Mouse (Mus musculus): Measurements from ENCODE around the gene Fam71a.
"Not testable (repeated sequence)": the region's sequence is repeated elsewhere in the genome, so short reads cannot be mapped to it uniquely, and the experiment has no call there.

The Fam71a gene

DNA sequence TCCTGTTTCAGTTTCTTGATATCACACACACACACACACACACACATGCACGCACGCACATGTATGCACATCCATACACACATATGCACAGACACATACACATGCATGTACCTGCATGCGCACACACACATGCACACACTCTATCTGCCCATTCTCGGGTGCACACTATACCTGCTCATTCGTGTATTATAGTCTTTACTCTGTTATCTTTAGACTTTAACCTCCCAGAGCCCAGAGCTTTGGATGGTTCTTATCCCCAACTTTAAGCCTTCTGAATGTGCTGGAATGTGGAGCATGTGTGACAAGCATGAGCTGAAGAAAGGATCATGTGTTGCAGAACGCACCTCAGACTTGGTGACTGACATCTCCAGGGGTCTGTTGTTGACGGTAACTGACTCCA, 12.3 kb upstream of the Fam71a start:
- H3K36me3 ChIP-seq (ENCODE audit: insufficient read depth, low read length): no peaks in the 10 kb centered on the region
- no peak overlapping the region for H3K4me3 ChIP-seq (replicated peaks; ENCODE audit: low read length)
- no peaks in the 10 kb centered on the region; the same call in 1 of the 2 replicates for H3K4me1 ChIP-seq (replicated peaks; ENCODE audit: low read depth, low read length)
- no peak for TF ChIP-seq POU5F1 (IDR thresholded peaks at IDR 0.05; ENCODE audit: borderline replicate concordance, low read length)
- no peak for TF ChIP-seq NANOG (IDR thresholded peaks at IDR 0.05; ENCODE audit: borderline replicate concordance, low read length)
- TF ChIP-seq CTCF (conservative IDR thresholded peaks at IDR 0.05; ENCODE audit: low read length): no peak
- no peaks in the 10 kb centered on the region for H3K9me3 ChIP-seq (ENCODE audit: low read length)
- peaks cover 69% of the 10 kb centered on the region for H3K27me3 ChIP-seq (ENCODE audit: insufficient read depth, low read length)

DNA sequence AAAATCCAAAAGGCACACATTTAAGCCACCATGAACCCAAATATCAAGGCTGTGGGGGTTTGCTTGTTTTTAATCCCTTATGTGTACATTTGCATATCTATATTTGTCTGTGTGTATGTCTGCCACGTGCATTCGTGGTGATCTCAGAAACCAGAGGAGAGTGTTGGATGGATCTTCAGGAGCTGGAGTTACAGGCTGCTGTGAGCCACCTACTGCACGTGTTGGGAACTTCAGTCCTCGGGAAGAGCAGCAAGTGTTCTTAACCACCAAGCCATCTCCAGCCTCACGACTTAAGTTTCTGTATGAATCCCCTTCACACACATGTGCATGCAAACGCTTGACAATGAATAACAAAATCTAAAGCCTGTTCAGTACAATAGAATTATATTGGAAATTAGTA, 7.9 kb upstream of the Fam71a start:
- no peaks in the 10 kb centered on the region for H3K4me1 ChIP-seq (replicated peaks; ENCODE audit: low read depth, low read length)

DNA sequence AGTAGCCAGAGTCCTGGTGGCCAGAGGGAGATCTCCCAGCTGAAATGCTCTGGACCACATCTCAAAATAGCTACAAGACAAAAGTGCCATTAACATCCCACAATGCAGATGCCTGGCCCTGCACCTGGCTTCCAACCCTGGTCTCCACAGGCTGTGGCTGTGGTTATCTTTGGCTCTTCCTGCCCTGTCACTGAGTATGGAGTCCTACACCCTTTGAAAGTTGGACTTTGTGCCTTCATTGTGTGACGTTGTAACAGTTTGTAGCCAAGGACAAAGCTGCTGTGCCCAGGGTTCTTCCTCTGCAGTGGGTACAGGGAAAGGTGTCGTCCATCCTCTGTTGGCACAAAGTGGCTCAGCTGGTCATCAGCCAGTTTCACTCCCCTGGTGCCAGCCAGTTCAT, 5.8 kb upstream of the Fam71a start:
- Histone ChIP-seq H3K27me3 (ENCODE audit: insufficient read depth, low read length) (peaks cover 19% of the 10 kb centered on the region), H3K4me3 (replicated peaks; ENCODE audit: low read length) (no peak overlapping the region), H3K9me3 (ENCODE audit: low read length) (peaks cover 7% of the 10 kb centered on the region; the same call in 1 of the 2 replicates), H3K4me1 (replicated peaks; ENCODE audit: low read depth, low read length) (no peaks in the 10 kb centered on the region), H3K36me3 (ENCODE audit: insufficient read depth, low read length) (no peaks in the 10 kb centered on the region)
- no peak for TF ChIP-seq CTCF (conservative IDR thresholded peaks at IDR 0.05; ENCODE audit: low read length)

More for the DNA sequence above, 7.9 kb upstream of the Fam71a start:
- H3K36me3 ChIP-seq (ENCODE audit: insufficient read depth, low read length): no peaks in the 10 kb centered on the region
- no peaks in the 10 kb centered on the region for H3K9me3 ChIP-seq (ENCODE audit: low read length)
- H3K27me3 ChIP-seq (ENCODE audit: insufficient read depth, low read length): peaks cover 30% of the 10 kb centered on the region
- H3K4me3 ChIP-seq (replicated peaks; ENCODE audit: low read length): no peak overlapping the region
- peak; percentile 48 for TF ChIP-seq CTCF (conservative IDR thresholded peaks at IDR 0.05; ENCODE audit: low read length)
- TF ChIP-seq NANOG (IDR thresholded peaks at IDR 0.05; ENCODE audit: borderline replicate concordance, low read length): no peak

DNA sequence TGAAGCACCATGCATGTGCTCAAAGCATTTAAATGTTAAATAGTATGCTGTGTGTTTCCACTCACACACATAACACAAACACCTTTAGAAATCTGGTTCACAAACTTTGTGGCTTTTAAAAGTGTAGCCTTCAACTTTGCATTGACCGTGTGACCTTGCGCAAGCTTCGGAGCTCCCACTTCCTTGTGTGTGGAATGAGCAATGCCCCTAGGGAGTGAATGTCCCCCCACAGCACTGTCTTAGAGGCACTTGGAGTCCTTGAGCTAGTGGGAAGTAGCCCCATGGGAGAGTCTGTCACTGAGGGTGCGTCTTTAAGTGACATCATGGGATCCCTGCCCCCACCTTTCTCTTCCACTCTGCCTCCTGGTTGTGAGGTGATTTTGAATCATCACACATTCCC, 1.6 kb upstream of the Fam71a start:
- H3K4me1 ChIP-seq (replicated peaks; ENCODE audit: low read depth, low read length): no peaks in the 10 kb centered on the region
- TF ChIP-seq CTCF (conservative IDR thresholded peaks at IDR 0.05; ENCODE audit: low read length) (no peak), POU5F1 (IDR thresholded peaks at IDR 0.05; ENCODE audit: borderline replicate concordance, low read length) (no peak), NANOG (IDR thresholded peaks at IDR 0.05; ENCODE audit: borderline replicate concordance, low read length) (no peak)
- peaks cover 3% of the 10 kb centered on the region; the same call in 1 of the 2 replicates for H3K27me3 ChIP-seq (ENCODE audit: insufficient read depth, low read length)
- H3K4me3 ChIP-seq (replicated peaks; ENCODE audit: low read length): no peak overlapping the region
- H3K36me3 ChIP-seq (ENCODE audit: insufficient read depth, low read length): no peaks in the 10 kb centered on the region
- H3K9me3 ChIP-seq (ENCODE audit: low read length): peaks cover 25% of the 10 kb centered on the region

DNA sequence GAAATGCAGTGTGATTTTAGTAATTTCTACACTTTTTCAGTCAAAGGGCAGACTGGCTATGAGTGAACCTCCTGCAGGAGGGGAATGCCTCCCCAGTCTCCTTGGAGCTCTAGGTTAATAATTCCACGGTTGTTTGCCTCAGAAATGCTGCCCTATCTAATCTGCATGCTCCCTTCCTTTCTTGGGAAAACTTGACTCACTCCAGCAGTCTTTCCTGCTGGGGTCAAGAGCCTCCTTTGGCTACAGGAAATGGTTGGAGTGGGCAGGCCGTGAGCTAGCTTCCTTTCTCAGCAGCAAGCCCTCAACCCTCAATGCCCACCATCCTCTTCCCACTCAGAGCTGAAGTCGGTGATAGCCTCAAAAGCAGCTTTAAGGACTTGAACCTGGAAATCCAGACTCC, 10.3 kb downstream of the Fam71a start:
- Histone ChIP-seq H3K4me3 (replicated peaks; ENCODE audit: low read length) (no peak overlapping the region), H3K4me1 (replicated peaks; ENCODE audit: low read depth, low read length) (no peaks in the 10 kb centered on the region; the same call in 1 of the 2 replicates), H3K36me3 (ENCODE audit: insufficient read depth, low read length) (no peaks in the 10 kb centered on the region), H3K9me3 (ENCODE audit: low read length) (peaks cover 48% of the 10 kb centered on the region), H3K27me3 (ENCODE audit: insufficient read depth, low read length) (no peaks in the 10 kb centered on the region)
- TF ChIP-seq CTCF (conservative IDR thresholded peaks at IDR 0.05; ENCODE audit: low read length) (no peak), POU5F1 (IDR thresholded peaks at IDR 0.05; ENCODE audit: borderline replicate concordance, low read length) (no peak), NANOG (IDR thresholded peaks at IDR 0.05; ENCODE audit: borderline replicate concordance, low read length) (no peak)

DNA sequence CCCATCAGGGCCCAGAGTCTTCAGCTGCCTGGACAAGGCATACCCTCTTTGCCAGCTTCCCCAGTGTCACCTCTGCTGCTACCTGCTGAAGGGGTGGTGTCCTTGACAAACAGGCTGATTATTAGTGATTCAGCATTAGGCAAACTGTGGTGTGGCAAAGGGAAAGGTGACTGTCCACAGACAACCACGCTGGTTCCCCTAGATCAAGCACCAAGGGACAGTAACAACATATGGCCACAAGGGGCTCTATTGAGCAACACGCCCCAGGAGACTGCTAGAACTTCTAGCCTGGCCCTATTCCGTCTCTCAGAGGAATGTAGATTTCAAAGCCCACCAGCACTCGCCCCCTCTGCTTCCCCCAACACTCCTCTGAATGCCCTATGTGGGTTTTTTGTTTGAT, 11.6 kb downstream of the Fam71a start:
- Histone ChIP-seq H3K4me1 (replicated peaks; ENCODE audit: low read depth, low read length) (no peaks in the 10 kb centered on the region; the same call in 1 of the 2 replicates), H3K27me3 (ENCODE audit: insufficient read depth, low read length) (no peaks in the 10 kb centered on the region), H3K4me3 (replicated peaks; ENCODE audit: low read length) (no peak overlapping the region), H3K9me3 (ENCODE audit: low read length) (peaks cover 38% of the 10 kb centered on the region), H3K36me3 (ENCODE audit: insufficient read depth, low read length) (no peaks in the 10 kb centered on the region)
- TF ChIP-seq POU5F1 (IDR thresholded peaks at IDR 0.05; ENCODE audit: borderline replicate concordance, low read length): no peak
- peak; percentile 84 for TF ChIP-seq CTCF (conservative IDR thresholded peaks at IDR 0.05; ENCODE audit: low read length)
- TF ChIP-seq NANOG (IDR thresholded peaks at IDR 0.05; ENCODE audit: borderline replicate concordance, low read length): no peak

DNA sequence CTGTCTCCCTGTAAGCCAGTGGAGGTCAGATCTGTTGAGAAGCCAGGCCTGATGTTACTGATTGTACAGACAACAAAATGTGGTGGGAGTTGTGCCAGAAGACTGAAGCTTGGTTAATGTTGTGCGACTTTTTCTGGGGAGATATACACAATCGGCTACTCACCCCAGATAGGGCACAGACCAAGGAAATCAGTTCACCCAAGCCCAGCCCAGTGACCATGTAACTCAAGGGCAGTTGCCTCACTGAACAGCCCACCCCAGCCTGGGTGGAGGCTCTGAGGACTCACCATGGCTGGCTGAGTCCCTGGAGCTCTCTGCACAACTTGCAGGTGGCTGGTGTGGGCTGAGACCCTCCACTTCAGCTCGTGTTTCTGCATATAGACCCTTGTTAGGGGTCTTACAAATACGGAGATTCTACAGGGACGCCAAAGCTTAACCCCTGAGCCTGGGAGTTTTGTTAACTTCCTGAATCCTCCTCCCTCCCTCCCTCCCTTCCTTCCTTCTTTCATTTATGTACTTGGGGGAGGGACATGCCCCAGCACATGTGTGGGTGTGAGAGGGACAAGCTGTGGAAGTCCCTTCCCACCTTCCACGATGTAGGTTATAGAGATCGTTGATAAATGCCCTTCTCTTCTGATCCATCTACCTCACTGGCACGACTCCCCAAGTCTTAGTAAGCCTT, 13.6 kb downstream of the Fam71a start:
- TF ChIP-seq CTCF (conservative IDR thresholded peaks at IDR 0.05; ENCODE audit: low read length) (no peak), POU5F1 (IDR thresholded peaks at IDR 0.05; ENCODE audit: borderline replicate concordance, low read length) (no peak), NANOG (IDR thresholded peaks at IDR 0.05; ENCODE audit: borderline replicate concordance, low read length) (no peak)
- Histone ChIP-seq H3K4me3 (replicated peaks; ENCODE audit: low read length) (no peak overlapping the region), H3K4me1 (replicated peaks; ENCODE audit: low read depth, low read length) (no peaks in the 10 kb centered on the region; the same call in 1 of the 2 replicates), H3K9me3 (ENCODE audit: low read length) (peaks cover 19% of the 10 kb centered on the region), H3K27me3 (ENCODE audit: insufficient read depth, low read length) (no peaks in the 10 kb centered on the region), H3K36me3 (ENCODE audit: insufficient read depth, low read length) (no peaks in the 10 kb centered on the region)

DNA sequence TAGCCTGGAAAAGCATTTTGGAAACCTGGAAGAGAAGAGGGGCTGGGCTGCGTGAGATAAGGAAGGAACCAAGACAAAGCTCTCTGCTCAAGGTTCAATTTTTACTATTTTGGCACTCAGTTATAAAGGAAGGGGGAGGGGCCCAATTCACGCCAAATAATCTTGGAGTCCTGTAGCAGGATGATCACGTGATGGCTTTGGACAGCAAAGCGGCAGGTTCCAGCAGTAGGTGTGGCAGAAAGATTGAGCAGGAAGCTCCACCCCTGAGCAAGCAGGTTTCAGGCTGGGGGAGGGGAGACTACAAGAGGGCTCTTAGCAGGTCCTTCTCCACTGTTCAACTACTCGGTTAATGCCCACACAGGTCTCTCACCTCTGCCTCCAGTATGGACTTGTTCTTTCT, 15.1 kb downstream of the Fam71a start:
- not testable (repeated sequence) for H3K4me3 ChIP-seq (replicated peaks; ENCODE audit: low read length); H3K4me1 ChIP-seq (replicated peaks; ENCODE audit: low read depth, low read length)

DNA sequence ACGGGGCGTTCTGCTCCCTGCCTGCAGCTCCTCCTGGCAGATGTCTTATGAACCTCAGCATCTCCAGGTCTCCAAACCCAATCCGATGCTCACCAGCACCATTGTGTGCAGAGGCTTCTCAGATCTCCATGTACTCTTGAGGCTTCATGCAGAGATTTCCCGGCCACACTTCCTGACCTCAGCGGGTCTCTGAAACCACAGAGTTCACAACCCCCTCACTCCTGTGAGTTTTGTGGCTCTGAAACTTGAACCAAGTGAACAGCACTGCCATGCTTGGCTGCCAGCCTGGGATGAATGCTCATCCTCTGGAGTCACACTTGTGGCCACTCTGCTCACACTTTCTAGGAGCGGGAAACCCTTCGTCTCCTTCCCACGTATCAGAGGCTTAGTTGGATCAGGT, 23.6 kb downstream of the Fam71a start:
- H3K9me3 ChIP-seq (ENCODE audit: low read length): peaks cover 53% of the 10 kb centered on the region
- TF ChIP-seq POU5F1 (IDR thresholded peaks at IDR 0.05; ENCODE audit: borderline replicate concordance, low read length) (no peak), NANOG (IDR thresholded peaks at IDR 0.05; ENCODE audit: borderline replicate concordance, low read length) (no peak), CTCF (conservative IDR thresholded peaks at IDR 0.05; ENCODE audit: low read length) (no peak)
- H3K36me3 ChIP-seq (ENCODE audit: insufficient read depth, low read length): no peaks in the 10 kb centered on the region
- no peaks in the 10 kb centered on the region for H3K27me3 ChIP-seq (ENCODE audit: insufficient read depth, low read length)
- peaks cover 12% of the 10 kb centered on the region; the same call in 1 of the 2 replicates for H3K4me1 ChIP-seq (replicated peaks; ENCODE audit: low read depth, low read length)
- no peak overlapping the region for H3K4me3 ChIP-seq (replicated peaks; ENCODE audit: low read length)

More for the DNA sequence above, 15.1 kb downstream of the Fam71a start:
- not testable (repeated sequence) for H3K9me3 ChIP-seq (ENCODE audit: low read length); H3K27me3 ChIP-seq (ENCODE audit: insufficient read depth, low read length); H3K36me3 ChIP-seq (ENCODE audit: insufficient read depth, low read length)

All from E14TG2a.4 (cell line).